16 mouse cellular contexts compared by ENCODE assay signal in genomic region chr5:63652705-63653104, GRCm38 (mm10). TPM values are rescaled to one million over a fixed set of nuclear protein-coding genes. Genes with fewer than 3 reads are reported as not detected.
"Had no signal": no experiment of that assay in that cellular context is flagged by ENCODE, and none has a peak within 500 bp of the region (broad histone marks: within the 10 kb centered on the region; RNA-seq: fewer than 3 reads in every experiment).

No protein-coding gene starts in this region.

- H3K9ac ChIP-seq: limb, embryonic 15.5 days; liver, embryonic 12.5 days; lung, embryonic 15.5 days had no signal

- H3K36me3 ChIP-seq: limb, embryonic 15.5 days; liver, embryonic 12.5 days; lung, embryonic 15.5 days had no signal

- H3K9me3 ChIP-seq: limb, embryonic 15.5 days; liver, embryonic 12.5 days; lung, embryonic 15.5 days had no signal

- H3K4me2 ChIP-seq: limb, embryonic 15.5 days; liver, embryonic 12.5 days; lung, embryonic 15.5 days had no signal

- H3K27ac ChIP-seq: kidney, postnatal 0 days; layer of hippocampus, adult 2 months; limb, embryonic 15.5 days; liver, embryonic 12.5 days; lung, embryonic 15.5 days had no signal

- DNase-seq: kidney, adult 11 months; kidney, adult 9 months; kidney, postnatal 4 days; lung, postnatal 14 days; midbrain, embryonic 14.5 days; retina, postnatal 1 day; right cerebral cortex, postnatal 25 days; thymus, postnatal 36 days had no signal

- H3K4me1 ChIP-seq: liver, embryonic 12.5 days had no signal

- H3K4me3 ChIP-seq: limb, embryonic 15.5 days; liver, embryonic 12.5 days; lung, embryonic 15.5 days had no signal

- ATAC-seq: liver, embryonic 12.5 days had no signal

RNA-seq across cellular contexts. Expression of gene Nwd2, which starts 3.8 kb away (rescaled TPM):
- total RNA-seq: megakaryocyte-erythroid progenitor cell, adult 5-6 weeks had no signal
- polyA plus RNA-seq: liver, embryonic 12.5 days; small intestine, adult 2 months; thymus, postnatal 0 days had no signal
